Mouse (Mus musculus) CD8-positive naive resting alpha-beta T cell, adult 2 months (primary cell): ENCODE results near the gene Antxr2.

Source experiments
- DNase-seq, 2 experiments: peaks; one replicate each; pipeline ENCODE4 v3.0.0; 2022; ENCODE audit warnings: low read depth in 2 of 2, low spot score in 2 of 2

The Antxr2 gene

DNA sequence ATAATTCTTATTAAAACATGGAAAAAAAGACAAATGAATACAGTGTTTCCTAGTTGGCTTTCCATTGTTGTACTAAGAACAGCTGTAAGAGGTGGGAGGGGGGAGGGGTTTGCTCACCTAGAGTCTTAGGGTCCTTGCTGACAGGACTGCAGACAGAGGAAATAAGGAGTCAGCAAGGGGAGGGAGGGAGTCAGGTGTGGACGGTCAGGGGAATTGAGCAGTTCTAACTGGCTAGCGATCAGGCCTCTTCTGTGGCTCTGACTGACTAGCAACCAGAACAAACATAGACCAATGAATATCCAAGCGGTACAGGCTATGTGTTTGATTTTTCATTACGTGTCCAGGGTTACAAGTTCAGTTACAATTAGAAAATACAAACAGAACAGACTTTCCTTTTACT lies 35.0 kb downstream of the Antxr2 start:
- DNase-seq = no peak

GRCm38 (mm10) chr5:97986656-97987294 lies 44.1 kb downstream of the Antxr2 start:
- DNase-seq = no peak

DNA sequence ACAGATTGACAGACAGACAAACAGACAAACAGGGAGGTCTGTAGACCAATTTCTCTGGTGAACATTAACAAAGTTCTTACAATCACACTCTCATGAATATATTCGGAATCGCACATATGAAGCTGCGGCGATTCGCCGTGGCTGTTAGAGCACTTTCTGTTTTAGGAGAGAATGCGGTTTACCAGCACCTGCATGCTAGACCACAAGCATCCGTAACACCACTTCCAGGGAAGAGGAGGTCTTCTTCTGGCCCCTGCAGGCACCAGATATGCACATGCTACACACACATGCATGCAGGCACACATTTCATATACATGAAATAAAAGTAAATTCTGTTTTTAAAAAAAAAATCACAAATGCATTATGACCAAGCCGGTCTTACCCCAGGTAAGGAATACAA lies 47.5 kb downstream of the Antxr2 start:
- peak; percentile 19 to 46 for DNase-seq

GRCm38 (mm10) chr5:97980472-97980871 lies 50.4 kb downstream of the Antxr2 start:
- DNase-seq = no peak

DNA sequence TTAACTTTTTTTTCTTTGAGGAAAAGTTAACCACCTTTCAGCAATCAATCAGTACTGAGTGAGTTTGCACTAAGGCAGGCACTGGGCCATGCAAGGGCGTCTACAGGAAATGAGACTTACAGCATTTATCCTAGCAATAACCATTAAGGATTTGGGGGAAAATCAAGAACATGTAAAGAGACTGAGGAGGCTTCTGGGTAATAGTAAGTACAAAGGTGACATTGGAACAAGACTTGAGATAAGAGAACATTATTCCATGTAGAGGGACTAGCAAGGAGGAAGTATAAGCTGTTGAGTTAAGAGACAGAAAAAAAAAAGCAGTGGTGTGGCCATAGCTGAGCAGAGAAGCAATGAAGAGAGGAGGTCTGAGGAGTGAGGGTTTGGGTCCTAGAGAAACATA lies 57.5 kb downstream of the Antxr2 start:
- DNase-seq = no peak

DNA sequence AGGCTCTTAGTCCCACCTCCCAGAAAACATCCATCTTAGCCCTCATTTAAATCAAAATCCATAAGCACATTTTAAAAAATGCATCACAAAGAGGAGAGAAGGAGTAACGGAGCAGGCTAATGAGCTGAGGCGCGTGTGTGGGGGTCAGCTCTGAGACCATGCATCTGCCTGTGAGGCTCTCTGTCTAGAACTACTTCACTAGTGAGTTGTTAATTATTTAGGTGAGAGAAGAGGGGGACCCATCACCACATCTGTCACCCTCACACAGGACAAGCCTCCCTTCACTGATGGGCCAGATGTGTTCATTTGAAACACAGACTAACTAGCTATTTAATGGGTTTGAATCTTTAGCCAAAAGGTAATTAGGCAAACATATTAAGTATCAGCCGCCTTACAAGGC lies 58.8 kb downstream of the Antxr2 start:
- DNase-seq = no peak

GRCm38 (mm10) chr5:97971236-97971635 lies 59.6 kb downstream of the Antxr2 start:
- DNase-seq = no peak

DNA sequence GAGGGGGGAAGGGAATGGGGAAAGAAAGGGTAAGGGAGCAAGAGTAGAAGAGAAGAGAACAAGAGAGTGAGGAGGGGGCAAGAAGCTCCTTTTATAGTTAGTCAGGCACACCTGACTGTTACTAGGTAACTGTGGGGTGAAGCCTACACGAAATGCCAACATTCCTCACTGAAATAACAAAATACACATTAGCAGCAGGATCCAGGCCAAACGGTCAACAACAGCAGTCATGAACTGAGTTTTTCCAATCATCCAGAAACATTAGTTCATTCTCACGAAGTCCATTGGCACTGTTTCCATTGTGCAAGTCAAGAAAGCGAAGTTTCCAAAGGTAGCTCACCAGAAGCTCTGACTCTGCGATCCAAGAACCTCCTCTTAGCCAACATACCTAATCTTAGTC lies 63.8 kb downstream of the Antxr2 start:
- DNase-seq = no peak

- DNase-seq = no peak
Observed at GRCm38 (mm10) chr5:97966101-97966500, 64.7 kb downstream of the Antxr2 start.

DNA sequence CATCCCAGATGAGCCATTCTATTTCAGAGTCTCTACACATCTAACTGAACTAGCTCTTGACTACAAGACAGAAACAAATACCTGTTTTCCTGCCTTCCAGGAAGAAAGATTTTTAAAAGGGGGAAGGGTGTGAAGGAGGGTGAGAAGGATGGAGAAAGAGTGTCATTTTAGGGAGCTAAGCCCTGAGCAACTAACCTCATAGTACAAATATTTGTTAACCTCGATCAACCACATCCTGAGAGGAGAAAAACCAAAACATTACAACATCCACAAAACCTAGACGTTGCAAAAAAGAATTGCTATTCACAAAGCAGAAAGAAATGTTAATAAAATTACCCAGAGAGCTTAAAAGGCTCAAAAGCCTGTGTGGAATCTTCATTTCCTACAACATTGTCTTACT lies 66.4 kb downstream of the Antxr2 start:
- no peak for DNase-seq

GRCm38 (mm10) chr5:97962512-97962911 lies 68.3 kb downstream of the Antxr2 start:
- no peak for DNase-seq

GRCm38 (mm10) chr5:97961786-97962185 lies 69.1 kb downstream of the Antxr2 start:
- no peak for DNase-seq

- no peak for DNase-seq
Observed at GRCm38 (mm10) chr5:97959651-97960050, 71.2 kb downstream of the Antxr2 start.

- no peak for DNase-seq
Observed at GRCm38 (mm10) chr5:97959010-97959409, 71.8 kb downstream of the Antxr2 start.

- no peak for DNase-seq
Observed at GRCm38 (mm10) chr5:97957501-97957900, 73.3 kb downstream of the Antxr2 start.

DNA sequence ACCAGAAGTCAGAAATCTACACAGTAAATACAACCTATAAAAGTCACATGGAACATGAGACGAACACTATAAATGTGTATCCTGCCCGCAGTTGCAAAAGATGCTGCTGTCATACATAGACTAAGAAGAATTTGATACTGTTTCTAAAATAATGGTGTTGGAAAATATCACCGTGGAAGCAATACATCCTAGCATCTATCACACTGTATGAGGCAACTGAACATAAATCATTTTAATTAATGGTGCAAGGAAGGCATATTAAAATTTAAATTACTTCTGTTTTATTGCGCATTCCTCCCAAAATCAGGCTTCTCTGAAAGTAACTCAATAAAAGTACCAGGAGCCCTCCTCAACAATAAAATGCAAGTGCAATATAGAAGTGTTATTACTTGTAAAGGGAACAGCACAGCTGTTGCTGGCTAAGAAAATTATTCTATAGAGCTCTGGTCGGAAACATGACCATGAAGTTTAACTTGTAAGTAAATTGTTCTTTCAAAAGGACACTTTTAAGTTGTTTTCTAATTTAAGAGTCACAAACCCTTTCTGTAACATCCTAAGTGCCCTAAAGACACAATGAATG lies 76.6 kb downstream of the Antxr2 start:
- no peak for DNase-seq

DNA sequence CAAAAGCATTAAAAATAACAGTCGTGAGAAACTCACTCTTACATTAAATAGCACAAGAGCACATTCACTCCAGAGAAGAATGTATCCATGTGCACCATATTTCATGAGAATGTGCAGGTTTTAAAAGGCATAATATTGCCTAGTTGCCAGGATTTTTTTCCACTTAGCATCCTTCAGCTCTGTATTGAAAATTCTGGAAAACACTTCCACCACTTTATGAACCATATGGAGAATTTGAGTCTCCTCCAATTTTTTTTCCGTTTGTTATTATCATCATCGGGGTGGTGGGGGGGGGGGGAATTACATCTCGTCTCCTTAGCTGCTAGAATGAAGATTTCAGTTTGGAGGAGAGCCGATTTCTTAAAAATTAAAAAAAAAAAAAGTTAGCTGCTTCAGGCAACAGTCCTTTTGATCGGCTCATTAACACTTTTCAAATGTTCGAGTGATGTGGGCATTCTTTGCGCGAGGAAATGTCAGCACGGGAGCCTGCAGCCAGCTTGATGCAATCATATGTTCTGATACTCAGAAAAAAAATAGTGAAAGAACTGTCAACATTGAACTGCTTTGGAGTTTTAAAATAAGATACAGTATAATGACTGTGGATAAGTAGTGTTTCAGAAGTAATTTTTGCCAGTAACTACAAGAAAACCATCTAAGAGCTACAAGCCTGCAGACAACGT lies 77.5 kb downstream of the Antxr2 start:
- DNase-seq = no peak

DNA sequence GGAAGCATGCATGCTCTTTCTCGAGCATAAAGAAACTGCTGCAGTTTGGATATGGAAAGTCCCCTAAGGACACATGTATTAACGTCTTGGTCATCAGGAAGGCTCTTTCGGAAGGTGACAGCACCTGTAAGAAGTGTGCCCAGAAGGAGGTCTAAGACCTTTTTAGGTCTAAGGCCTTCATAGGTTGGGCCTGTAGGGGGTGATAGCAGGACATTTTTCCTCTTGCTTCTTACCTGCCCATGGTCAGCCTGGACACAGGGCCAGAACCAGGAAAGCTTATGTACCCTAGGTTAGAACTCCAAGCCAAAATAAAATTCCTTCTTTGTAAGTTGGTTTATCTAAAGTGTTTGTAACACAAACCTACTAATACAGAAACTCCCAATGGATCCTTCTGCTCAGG lies 83.6 kb downstream of the Antxr2 start:
- DNase-seq = no peak

DNA sequence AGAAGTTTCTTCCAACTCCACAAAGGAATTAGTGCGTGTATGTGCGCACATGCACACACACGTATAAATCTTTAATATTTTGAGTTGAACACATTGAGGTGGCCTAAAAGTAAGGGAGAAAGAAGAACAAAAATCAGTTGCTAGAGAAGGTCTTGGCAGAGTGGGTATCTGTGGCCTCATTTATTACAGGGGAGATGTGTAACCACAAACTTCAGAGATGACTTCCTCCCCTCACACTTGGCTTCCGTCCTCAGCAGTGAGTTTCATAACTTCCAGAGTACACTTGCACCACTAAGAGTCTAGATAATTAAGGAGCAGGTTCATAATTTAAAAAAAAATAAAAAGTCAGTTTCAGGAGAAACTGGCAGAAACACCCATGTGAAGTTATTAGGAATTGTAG lies 84.6 kb downstream of the Antxr2 start:
- DNase-seq = no peak

DNA sequence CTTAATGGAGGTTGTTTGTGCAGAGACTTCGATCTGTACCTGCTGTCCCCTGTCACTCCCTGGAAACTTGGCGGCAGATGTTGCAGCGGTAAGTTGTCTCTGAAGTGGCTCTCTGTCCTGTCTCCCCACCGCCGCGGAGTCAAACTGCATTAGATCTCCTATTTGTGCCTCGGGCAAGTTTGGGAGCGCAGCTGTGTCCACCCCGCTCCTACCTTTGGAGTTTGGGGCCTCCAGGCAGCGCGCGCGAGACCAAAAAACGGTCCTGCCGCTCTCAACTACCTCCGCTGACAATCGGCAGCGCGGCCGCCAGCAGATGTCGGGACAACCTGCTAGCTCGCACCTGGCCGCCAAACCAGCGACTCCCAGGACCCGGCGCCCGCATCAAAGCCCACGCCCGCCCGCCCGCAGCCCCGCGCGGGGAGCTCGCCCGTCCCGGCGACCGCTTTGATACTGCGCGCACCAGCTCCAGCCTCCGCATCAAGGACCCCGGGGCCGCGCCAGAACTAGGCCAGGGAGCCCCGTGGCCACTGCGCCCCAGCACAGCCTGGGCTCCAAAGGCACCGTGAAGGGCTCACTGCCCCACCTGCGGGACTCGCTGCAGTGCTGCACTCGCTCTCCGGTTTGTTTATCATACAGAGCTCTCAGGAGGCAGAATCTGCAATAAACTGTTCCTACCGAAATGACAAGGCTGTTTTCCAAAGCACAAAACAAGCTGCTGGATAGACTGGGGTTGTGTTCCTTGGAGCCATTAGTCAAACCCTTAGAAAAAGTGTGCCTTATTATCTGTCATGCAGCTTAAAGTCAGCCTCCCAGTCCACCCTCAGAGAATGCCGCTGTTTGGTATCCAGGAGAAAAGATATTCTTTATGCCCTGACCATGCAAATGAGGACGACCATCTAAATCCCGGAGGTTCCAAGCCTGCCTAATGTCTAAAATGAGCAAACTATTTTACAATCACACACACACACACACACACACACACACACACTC lies 95.4 kb downstream of the Antxr2 start:
- DNase-seq = peak in 1 of 2 experiments; percentile 3

DNA sequence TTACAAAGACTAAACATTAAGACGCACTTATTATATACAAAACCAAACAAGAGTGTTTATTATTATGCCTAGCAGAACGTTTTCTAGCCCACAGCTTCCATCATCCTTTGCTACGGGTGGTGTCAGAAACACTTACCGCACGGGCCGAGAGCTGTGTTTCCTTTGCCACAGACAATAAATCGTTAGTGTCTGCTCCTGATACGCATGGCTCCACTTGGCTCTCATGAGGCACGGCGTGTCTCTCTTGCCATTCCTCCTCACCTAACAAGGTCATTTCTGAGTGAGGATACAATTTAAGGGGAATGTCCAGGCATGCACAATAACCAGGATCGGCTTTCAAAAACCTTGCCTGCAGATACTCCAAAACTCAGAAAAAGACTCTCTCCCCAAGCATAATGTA lies 113.2 kb downstream of the Antxr2 start:
- no peak for DNase-seq

DNA sequence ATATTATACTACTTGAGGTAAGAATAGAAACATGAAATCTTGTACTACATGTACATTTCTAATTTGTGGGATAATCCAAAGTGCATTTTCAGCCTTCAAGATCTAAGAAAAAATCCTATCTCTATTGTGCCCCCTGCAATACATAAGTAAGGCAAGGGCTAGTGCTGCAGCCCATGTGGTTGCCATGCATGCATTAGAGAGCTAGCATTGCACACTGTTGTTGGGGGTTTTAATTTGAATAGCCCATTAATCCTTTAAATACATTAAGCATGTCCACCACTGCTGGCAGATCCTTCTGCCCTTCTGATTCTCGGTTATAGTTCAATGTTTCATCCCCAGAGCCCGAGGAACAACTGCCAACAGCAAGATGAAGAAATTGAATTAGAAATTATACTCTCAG lies 116.0 kb downstream of the Antxr2 start:
- DNase-seq = no peak
